Mouse (Mus musculus) layer of hippocampus, adult 18-20 months (tissue): ENCODE results near the gene Fmnl1. TPM values are rescaled to one million over a fixed set of nuclear protein-coding genes. Genes with fewer than 3 reads are reported as not detected.

Source experiments
- total RNA-seq, 2 experiments: library from RNA; stranded (reverse); gene quantifications; 2 replicates each; pipeline ENCODE4 v1.2.3; 2021

Fmnl1 gene
- total RNA-seq, 2 experiments from 2014 or later: 132 to 148 TPM

Other genes starting within 250 kb of the Fmnl1 start
- not detected for gene Kif18b, start 246.0 kb upstream of the Fmnl1 start, total RNA-seq
- gene C1ql1, start 224.4 kb upstream of the Fmnl1 start, total RNA-seq: 10 to 100 TPM; 17.3 to 20.4 TPM
- 100 to 1,000 TPM; 166 to 172 TPM for gene Nmt1, start 142.9 kb upstream of the Fmnl1 start, total RNA-seq
- gene Dcakd, start 142.8 kb upstream of the Fmnl1 start, total RNA-seq: 10 to 100 TPM; 68.9 to 69.0 TPM
- 10 to 100 TPM; 11.0 TPM for gene Plcd3, start 69.4 kb upstream of the Fmnl1 start, total RNA-seq
- gene Acbd4, start 69.4 kb upstream of the Fmnl1 start, total RNA-seq: 10 to 100 TPM; 75.1 to 90.2 TPM
- 10 to 100 TPM; 53.7 to 57.3 TPM for gene Hexim1, start 54.9 kb upstream of the Fmnl1 start, total RNA-seq
- 10 to 100 TPM; 11.2 to 12.5 TPM for gene Hexim2, start 38.7 kb upstream of the Fmnl1 start, total RNA-seq
- gene 1700023F06Rik, start 37.5 kb downstream of the Fmnl1 start, total RNA-seq: 1 to 10 TPM; 1.6 to 2.2 TPM
- gene Spata32, start 47.3 kb downstream of the Fmnl1 start, total RNA-seq: 1 to 10 TPM in 1 of 2 experiments, under 1 TPM in 1; 0.99 to 1.6 TPM
- 1 to 10 TPM; 4.5 to 4.7 TPM for gene Map3k14, start 96.4 kb downstream of the Fmnl1 start, total RNA-seq
- 10 to 100 TPM; 10.5 to 12.1 TPM for gene Arhgap27, start 192.6 kb downstream of the Fmnl1 start, total RNA-seq
- 10 to 100 TPM; 19.8 to 21.2 TPM for gene Plekhm1, start 241.6 kb downstream of the Fmnl1 start, total RNA-seq